Mouse (Mus musculus) hindbrain, embryonic 15.5 days (tissue): Measurements from ENCODE around the gene Pir. TPM values are rescaled to one million over a fixed set of nuclear protein-coding genes. Genes with fewer than 3 reads are reported as not detected.

ENCODE experiments used
- ATAC-seq: fragments of 200-750 bp; cut with Nextera tagmentation; 2 replicates; pipeline ENCODE4 v1.8.0; 2017; ENCODE audit warnings: low read depth, moderate number of reproducible peaks, moderate TSS enrichment; ENCODE audit not compliant: low FRiP score
- H3K27ac ChIP-seq: fragments of 300-500 bp; sonication (generic); replicated peaks from 2 replicates; pipeline ENCODE4 v1.5.1; 2015; ENCODE audit warnings: mild to moderate bottlenecking, inconsistent platforms
- H3K27me3 ChIP-seq: fragments of 300-500 bp; sonication (generic); 2 replicates; pipeline ENCODE4 v1.6.1; 2015; ENCODE audit warnings: control low read depth, inconsistent platforms
- H3K36me3 ChIP-seq: fragments of 300-500 bp; sonication (generic); 2 replicates; pipeline ENCODE4 v1.6.1; 2015; ENCODE audit warnings: control low read depth, inconsistent platforms
- H3K4me1 ChIP-seq: fragments of 300-500 bp; sonication (generic); replicated peaks from 2 replicates; pipeline ENCODE4 v1.6.1; 2015; ENCODE audit warnings: control low read depth, inconsistent platforms
- H3K4me2 ChIP-seq: fragments of 300-500 bp; sonication (generic); 2 replicates; pipeline ENCODE4 v1.6.1; 2015; ENCODE audit warnings: moderate library complexity, mild to moderate bottlenecking, inconsistent platforms
- H3K4me3 ChIP-seq: fragments of 300-500 bp; sonication (generic); 2 replicates; pipeline ENCODE4 v1.5.1; 2015; ENCODE audit warnings: mild to moderate bottlenecking, inconsistent platforms
- H3K9ac ChIP-seq: fragments of 300-500 bp; sonication (generic); 2 replicates; pipeline ENCODE4 v1.6.1; 2015; ENCODE audit warnings: inconsistent platforms
- H3K9me3 ChIP-seq: fragments of 300-500 bp; sonication (generic); 2 replicates; pipeline ENCODE4 v1.6.1; 2016; ENCODE audit warnings: control low read depth, inconsistent platforms
- WGBS: fragments of 180-500 bp; shearing (Covaris S2); methylation state at CpG from one replicate; pipeline ENCODE4 v1.1.7; 2015; 5-methylcytosine and 5-hydroxymethylcytosine counted together
- polyA plus RNA-seq: library from polyadenylated mRNA; unstranded; fragments of >200 nt; fragmentation: Nextera tagmentation; extraction: Ambion mirVana; gene quantifications from 2 replicates; pipeline ENCODE4 v1.2.1, GENCODE M21; 2015

Gene Pir
- polyA plus RNA-seq, 1 experiment from 2014 or later, result 3.6 TPM

DNA sequence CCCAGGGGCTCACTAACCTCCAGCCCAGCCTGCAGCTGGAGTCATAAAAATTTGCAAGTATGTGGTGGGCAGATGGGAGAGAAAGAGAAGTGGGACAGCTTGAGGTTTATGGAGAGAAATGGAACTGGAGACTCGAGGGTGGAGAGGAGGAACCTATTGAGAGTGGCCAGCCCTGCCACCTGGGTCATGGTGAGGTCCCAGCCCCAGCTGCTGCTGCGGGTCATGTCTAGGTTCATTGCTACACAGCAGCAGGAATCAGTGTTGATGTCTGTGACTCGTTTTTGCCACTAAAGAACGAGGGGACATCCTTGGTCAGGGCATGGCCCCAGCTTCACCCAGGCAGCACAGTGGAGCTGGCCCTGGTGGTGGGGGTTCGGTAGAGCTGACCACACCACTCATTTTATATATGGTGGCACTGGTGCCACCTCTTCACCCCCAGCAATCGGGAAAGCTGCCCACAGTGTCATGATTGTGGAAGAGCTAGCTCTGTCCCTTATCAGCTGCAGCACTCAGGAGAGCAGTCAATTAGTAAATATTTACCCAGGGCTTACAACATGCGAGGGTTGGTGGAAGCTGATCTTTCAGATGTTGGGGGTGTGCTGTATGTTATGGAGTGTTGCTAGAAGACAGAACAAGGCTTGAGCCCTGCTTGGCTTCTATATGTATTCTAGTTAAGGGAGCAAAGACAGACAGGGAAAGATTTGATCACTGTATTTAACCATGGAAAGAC, 11.9 kb downstream of the Pir start:
- no peak for ATAC-seq
- Histone ChIP-seq H3K9ac (no peak overlapping the region), H3K27me3 (no peaks in the 10 kb centered on the region), H3K4me3 (no peak overlapping the region), H3K36me3 (no peaks in the 10 kb centered on the region), H3K4me2 (no peak overlapping the region), H3K27ac (no peak overlapping the region), H3K4me1 (no peaks in the 10 kb centered on the region), H3K9me3 (no peaks in the 10 kb centered on the region)
- WGBS, result 79% methylated on average over 7 of the region's 7 CpGs

DNA sequence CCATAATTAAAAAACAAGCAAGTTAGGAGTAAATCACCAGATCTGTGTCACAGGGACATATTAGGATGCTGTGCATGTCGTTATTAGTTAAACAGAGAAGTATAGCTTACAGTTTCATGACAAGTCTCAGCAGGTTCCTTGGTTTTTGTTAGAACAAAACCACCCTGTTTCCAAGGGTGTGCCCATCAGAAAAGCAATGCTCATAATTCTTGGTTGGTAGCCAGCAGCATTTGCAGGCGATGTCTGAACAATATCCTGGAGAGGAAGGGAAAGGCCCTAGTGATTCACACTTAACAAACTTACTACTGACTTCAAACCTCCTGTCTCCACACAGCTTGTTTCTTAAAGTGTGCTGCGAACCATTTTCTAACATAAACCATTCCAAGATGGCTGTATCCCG, 14.6 kb downstream of the Pir start:
- no peak for ATAC-seq
- no peaks in the 10 kb centered on the region for H3K36me3 ChIP-seq
- H3K27ac ChIP-seq, result no peak overlapping the region
- no peaks in the 10 kb centered on the region for H3K9me3 ChIP-seq
- no peaks in the 10 kb centered on the region for H3K4me1 ChIP-seq
- no peak overlapping the region for H3K9ac ChIP-seq
- no peak overlapping the region for H3K4me3 ChIP-seq
- no peaks in the 10 kb centered on the region for H3K27me3 ChIP-seq
- WGBS, result 87% methylated on average over 4 of the region's 4 CpGs
- no peak overlapping the region for H3K4me2 ChIP-seq

DNA sequence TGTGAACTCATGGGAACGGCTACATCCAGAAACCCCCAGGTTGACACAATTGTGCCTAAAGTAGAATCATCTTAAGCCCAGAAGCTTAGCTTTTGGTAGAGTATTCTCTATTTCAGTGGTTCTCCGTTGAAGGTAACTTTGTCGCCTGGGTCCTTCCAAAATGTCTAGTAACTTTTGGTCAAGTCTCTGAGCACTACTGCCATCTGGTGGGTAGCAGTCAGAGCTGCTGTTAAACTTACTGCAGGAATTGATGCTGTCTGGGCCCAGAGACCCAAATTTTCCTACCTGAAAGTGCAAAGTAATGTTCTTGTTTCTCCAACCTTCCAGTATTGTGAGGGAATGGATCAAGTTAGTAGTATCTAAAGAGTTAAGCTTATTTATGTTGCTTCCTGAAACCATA, 17.9 kb downstream of the Pir start:
- Histone ChIP-seq H3K9ac (no peak overlapping the region), H3K27me3 (no peaks in the 10 kb centered on the region), H3K9me3 (no peaks in the 10 kb centered on the region), H3K27ac (no peak overlapping the region), H3K36me3 (no peaks in the 10 kb centered on the region), H3K4me1 (no peaks in the 10 kb centered on the region), H3K4me3 (no peak overlapping the region), H3K4me2 (no peak overlapping the region)
- 68% methylated on average over 3 of the region's 3 CpGs for WGBS
- no peak for ATAC-seq

DNA sequence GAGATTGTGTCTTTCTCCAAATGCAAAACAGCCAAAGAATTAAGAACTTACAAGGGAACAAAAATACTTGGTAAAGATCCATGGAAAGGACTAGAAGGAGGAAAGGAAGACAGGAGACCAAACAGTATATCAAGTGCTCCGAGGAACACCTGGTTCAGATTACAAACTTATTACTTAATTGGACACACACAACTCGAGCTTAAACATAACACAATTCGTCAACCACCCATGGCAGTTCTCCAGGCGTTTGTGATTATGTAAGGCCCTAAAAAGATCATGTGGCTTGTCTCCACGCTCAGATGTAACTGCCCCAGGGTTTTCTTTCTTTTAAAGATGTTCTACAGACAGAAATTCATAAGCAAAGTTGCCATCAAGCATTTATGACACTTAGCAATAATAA, 22.0 kb downstream of the Pir start:
- Histone ChIP-seq H3K4me3 (no peak overlapping the region), H3K27ac (no peak overlapping the region), H3K27me3 (no peaks in the 10 kb centered on the region), H3K36me3 (no peaks in the 10 kb centered on the region), H3K9me3 (no peaks in the 10 kb centered on the region), H3K9ac (no peak overlapping the region), H3K4me1 (no peaks in the 10 kb centered on the region), H3K4me2 (no peak overlapping the region)
- 59% methylated on average over 5 of the region's 5 CpGs for WGBS
- ATAC-seq, result no peak

DNA sequence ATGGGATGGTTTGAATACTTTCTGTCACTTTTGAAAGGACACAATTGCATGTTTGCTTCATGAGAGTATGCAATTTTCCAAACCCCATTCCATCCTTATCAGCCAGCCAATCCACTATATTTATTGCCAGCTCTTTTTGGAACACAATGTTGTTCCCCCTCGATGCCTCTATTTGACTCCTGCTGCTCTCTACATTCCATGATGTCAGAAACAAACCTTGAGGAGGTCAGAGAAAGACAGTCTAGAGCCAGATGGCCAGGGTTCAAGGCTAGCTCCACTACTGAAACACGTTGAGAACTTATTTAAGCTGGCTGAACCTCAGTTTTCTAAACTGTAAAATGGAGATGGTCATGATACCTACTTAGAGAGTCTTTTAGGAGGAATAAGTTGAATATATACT, 37.1 kb downstream of the Pir start:
- no peaks in the 10 kb centered on the region for H3K4me1 ChIP-seq
- H3K27me3 ChIP-seq, result no peaks in the 10 kb centered on the region
- H3K27ac ChIP-seq, result no peak overlapping the region
- no peaks in the 10 kb centered on the region for H3K9me3 ChIP-seq
- H3K4me2 ChIP-seq, result no peak overlapping the region
- no peak overlapping the region for H3K9ac ChIP-seq
- no peak overlapping the region for H3K4me3 ChIP-seq
- WGBS, result 63% methylated on average over 2 of the region's 2 CpGs
- ATAC-seq, result no peak
- H3K36me3 ChIP-seq, result no peaks in the 10 kb centered on the region

DNA sequence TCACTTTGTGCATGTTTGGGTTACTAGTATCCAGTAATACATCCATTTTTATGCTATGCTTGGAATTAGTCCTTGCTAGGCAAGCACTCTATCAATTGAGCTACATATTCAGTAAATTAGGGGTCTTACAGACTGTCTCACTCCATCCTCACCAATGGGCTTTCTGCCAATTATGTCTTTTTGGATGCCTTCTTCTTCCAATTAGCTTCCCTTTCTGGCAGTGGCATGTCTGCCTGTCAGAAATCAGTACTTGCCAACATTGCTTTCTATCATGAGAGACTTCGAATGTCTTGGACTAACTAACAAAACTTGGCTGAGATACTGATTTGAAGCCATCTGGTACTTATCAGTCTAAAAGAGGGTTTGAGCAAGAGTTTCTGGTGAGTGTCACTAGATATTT, 44.7 kb downstream of the Pir start:
- H3K4me2 ChIP-seq, result no peak overlapping the region
- WGBS, result 78% methylated on average over 1 of the region's 1 CpGs

DNA sequence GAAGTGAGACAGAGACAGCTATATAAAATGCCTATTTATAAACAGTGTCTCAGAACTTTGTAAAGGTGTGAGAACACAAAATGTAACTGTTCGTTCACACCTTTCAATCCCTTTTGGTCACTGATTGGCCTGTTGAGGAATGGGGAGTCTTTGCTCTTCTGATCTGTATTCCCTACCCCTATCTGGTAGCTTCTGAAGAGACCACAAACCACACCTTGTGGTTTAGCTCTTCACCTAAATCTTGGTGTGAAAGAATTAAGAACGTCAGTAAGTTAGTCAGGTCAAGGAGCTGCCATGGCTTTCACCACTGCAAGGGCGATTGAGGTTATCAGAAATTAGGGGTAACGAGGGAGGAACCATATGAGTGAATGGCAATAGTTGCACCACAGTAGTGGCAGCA, 49.4 kb downstream of the Pir start:
- Histone ChIP-seq H3K4me2 (no peak overlapping the region), H3K27me3 (0 out of 2 replicates have a peak, but pooled peaks cover 4% of the 10 kb centered on the region), H3K27ac (no peak overlapping the region), H3K9me3 (no peaks in the 10 kb centered on the region), H3K4me1 (no peaks in the 10 kb centered on the region), H3K4me3 (no peak overlapping the region), H3K9ac (no peak overlapping the region), H3K36me3 (no peaks in the 10 kb centered on the region)
- no peak for ATAC-seq
- 97% methylated on average over 4 of the region's 4 CpGs for WGBS

More for the DNA sequence above, 44.7 kb downstream of the Pir start:
- ATAC-seq, result no peak
- Histone ChIP-seq H3K27me3 (no peaks in the 10 kb centered on the region), H3K4me1 (no peaks in the 10 kb centered on the region), H3K36me3 (no peaks in the 10 kb centered on the region), H3K4me3 (no peak overlapping the region), H3K9me3 (no peaks in the 10 kb centered on the region), H3K27ac (no peak overlapping the region), H3K9ac (no peak overlapping the region)

DNA sequence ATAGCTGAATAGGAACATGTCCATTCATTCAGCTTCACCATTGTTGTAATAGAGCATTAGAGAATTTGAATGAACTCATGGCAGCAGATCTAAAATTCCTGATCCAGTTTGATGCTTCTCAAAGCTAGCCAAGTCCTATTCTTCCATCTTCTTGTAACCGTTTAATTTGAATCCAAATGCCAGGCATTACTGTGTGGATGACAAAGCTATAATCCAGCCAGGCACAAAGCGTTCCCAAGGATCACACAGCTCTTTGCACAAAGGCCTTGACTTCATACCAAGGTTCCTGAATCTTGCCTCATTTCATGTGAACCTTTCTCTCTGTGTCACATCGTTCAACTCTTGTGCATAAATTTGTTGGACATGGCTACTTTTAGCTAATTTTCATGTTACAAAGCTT, 50.9 kb downstream of the Pir start:
- Histone ChIP-seq H3K9me3 (no peaks in the 10 kb centered on the region), H3K36me3 (no peaks in the 10 kb centered on the region), H3K27me3 (0 out of 2 replicates have a peak, but pooled peaks cover 4% of the 10 kb centered on the region), H3K4me3 (no peak overlapping the region), H3K4me2 (no peak overlapping the region), H3K9ac (no peak overlapping the region), H3K4me1 (no peaks in the 10 kb centered on the region), H3K27ac (no peak overlapping the region)
- no peak for ATAC-seq
- WGBS, result 81% methylated on average over 3 of the region's 3 CpGs

DNA sequence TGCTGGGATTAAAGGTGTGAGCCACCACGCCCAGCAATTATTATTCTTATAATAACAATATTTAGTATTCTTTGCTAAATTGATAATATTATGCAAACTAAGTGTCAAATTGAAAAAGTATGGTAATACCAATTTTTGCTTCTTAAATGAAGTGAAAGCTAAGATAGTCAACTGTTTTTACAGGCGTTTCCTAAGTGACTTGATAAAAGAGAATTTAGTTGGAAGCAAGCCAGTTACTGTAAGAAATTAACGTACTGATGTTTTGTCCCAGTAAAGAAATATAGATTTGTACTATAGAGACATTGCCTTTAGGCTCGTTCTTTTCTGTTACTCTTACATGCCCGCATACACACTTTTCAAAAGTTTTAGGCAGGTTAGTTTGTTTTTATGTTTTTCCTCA, 53.3 kb downstream of the Pir start:
- Histone ChIP-seq H3K27ac (no peak overlapping the region), H3K4me3 (no peak overlapping the region), H3K9me3 (no peaks in the 10 kb centered on the region), H3K4me2 (no peak overlapping the region), H3K36me3 (no peaks in the 10 kb centered on the region), H3K9ac (no peak overlapping the region), H3K27me3 (0 out of 2 replicates have a peak, but pooled peaks cover 4% of the 10 kb centered on the region), H3K4me1 (no peaks in the 10 kb centered on the region)
- WGBS, result 88% methylated on average over 5 of the region's 5 CpGs
- no peak for ATAC-seq

DNA sequence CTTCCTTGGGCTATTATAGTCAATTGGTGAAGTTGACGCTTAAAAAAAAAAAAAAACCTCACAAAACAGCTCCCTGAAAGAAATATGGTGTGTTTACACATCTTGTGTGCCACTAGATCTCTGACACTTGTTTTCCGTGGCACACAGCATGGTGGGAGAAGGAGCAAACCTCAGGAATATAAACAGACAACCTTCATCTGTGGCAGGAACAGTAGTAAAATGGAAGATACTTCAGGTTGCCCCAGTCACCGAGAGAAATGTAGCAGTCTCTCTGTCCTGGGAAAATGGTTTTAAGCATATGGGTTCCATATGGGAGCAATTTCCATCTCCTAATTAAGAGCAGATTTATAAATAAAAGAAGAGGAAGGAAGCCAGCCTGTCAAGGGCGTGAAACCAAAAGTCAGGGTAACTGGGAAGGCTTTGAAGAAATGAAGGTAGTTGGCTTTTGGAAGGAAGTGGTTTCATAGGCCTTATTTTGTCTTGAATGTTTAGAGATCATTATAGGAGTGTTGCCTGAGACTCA, 54.3 kb downstream of the Pir start:
- H3K36me3 ChIP-seq, result no peaks in the 10 kb centered on the region
- 0 out of 2 replicates have a peak, but pooled peaks cover 4% of the 10 kb centered on the region for H3K27me3 ChIP-seq
- no peak overlapping the region for H3K4me3 ChIP-seq
- H3K4me1 ChIP-seq, result no peaks in the 10 kb centered on the region
- H3K27ac ChIP-seq, result no peak overlapping the region
- H3K4me2 ChIP-seq, result no peak overlapping the region
- H3K9me3 ChIP-seq, result no peaks in the 10 kb centered on the region
- WGBS, result 79% methylated on average over 4 of the region's 4 CpGs
- no peak overlapping the region for H3K9ac ChIP-seq
- ATAC-seq, result no peak

DNA sequence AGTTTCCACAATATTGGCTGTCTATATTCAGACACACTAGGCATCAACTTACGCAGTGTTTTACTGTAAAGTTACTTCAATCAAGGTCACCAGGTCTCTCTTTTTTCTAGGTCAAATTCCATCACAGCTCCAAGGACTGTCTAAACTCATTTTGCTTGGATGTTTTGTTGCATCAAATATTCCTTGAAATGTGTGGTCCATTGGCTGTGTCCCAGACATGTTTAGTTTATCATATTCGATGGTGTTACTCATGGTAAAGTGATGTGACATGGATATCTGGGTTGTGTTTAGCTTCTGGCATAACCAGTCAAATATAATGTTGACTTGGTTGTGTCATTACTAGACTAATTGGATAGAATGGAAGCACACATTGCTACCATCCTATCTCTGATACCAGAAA, 61.2 kb downstream of the Pir start:
- 92% methylated on average over 2 of the region's 2 CpGs for WGBS
- no peak overlapping the region for H3K4me2 ChIP-seq
- H3K9ac ChIP-seq, result no peak overlapping the region
- H3K27me3 ChIP-seq, result no peaks in the 10 kb centered on the region
- no peaks in the 10 kb centered on the region for H3K4me1 ChIP-seq
- no peak overlapping the region for H3K27ac ChIP-seq
- no peaks in the 10 kb centered on the region for H3K36me3 ChIP-seq
- H3K9me3 ChIP-seq, result no peaks in the 10 kb centered on the region
- no peak overlapping the region for H3K4me3 ChIP-seq
- ATAC-seq, result no peak

DNA sequence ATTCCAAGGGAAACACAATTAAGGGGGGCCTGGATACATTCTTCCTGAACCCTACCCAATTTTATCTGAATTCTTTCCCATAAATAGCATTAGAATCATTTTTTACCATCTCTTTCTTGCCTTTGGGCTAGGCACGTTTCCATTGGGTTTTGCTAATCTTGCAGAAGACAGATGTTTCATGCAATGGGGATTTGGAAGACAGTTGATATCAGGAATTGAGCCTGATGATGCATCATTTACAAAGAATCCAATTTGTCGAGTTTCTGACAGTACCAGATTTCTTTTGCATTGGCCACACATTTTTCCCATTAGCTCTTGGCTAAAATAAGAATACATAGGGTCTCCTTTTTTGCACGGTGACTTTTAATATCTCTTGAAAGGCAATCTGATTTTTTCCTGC, 61.6 kb downstream of the Pir start:
- no peak overlapping the region for H3K9ac ChIP-seq
- WGBS, result 85% methylated on average over 3 of the region's 3 CpGs
- no peaks in the 10 kb centered on the region for H3K9me3 ChIP-seq
- H3K4me3 ChIP-seq, result no peak overlapping the region
- ATAC-seq, result no peak
- H3K4me1 ChIP-seq, result no peaks in the 10 kb centered on the region
- H3K36me3 ChIP-seq, result no peaks in the 10 kb centered on the region
- H3K27ac ChIP-seq, result no peak overlapping the region
- H3K4me2 ChIP-seq, result no peak overlapping the region
- no peaks in the 10 kb centered on the region for H3K27me3 ChIP-seq

DNA sequence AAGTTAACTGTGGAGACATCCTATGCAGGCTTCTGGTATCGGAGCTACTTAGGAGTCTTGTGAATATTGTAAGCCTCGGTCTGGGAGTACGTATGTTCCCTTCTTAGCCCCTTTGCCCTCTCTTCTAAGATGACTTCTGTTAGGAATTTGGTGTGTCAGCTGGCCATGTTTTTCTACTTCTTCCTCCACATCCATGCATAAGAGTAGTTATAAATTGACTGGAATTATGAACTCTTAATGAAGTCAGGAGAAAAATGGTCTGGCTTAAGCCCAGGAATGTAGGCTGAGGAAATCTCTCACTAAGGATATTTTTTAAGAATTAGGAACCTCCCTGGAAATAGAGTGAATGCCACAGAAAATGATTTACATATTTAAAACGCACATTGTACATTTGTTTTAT, 69.4 kb downstream of the Pir start:
- WGBS, result 90% methylated on average over 4 of the region's 4 CpGs

More for the DNA sequence above, 69.4 kb downstream of the Pir start:
- Histone ChIP-seq H3K4me3 (no peak overlapping the region), H3K4me2 (no peak overlapping the region), H3K36me3 (no peaks in the 10 kb centered on the region), H3K4me1 (no peaks in the 10 kb centered on the region), H3K9ac (no peak overlapping the region), H3K9me3 (no peaks in the 10 kb centered on the region), H3K27ac (no peak overlapping the region), H3K27me3 (no peaks in the 10 kb centered on the region)
- ATAC-seq, result no peak
